Mouse (Mus musculus) embryo, embryonic 10 days (tissue): Measurements from ENCODE around the gene Fam234a.
"Not testable (repeated sequence)": the region's sequence is repeated elsewhere in the genome, so short reads cannot be mapped to it uniquely, and the experiment has no call there.

Experiments used
- DNase-seq: peaks from one replicate; pipeline ENCODE4 v3.0.0-alpha.2; 2015; ENCODE audit warnings: low spot score

Fam234a gene

GRCm38 (mm10) chr17:26234386-26234785 lies 9.7 kb downstream of the Fam234a start:
- no peak for DNase-seq

GRCm38 (mm10) chr17:26232863-26233262 lies 11.2 kb downstream of the Fam234a start:
- no peak for DNase-seq

DNA sequence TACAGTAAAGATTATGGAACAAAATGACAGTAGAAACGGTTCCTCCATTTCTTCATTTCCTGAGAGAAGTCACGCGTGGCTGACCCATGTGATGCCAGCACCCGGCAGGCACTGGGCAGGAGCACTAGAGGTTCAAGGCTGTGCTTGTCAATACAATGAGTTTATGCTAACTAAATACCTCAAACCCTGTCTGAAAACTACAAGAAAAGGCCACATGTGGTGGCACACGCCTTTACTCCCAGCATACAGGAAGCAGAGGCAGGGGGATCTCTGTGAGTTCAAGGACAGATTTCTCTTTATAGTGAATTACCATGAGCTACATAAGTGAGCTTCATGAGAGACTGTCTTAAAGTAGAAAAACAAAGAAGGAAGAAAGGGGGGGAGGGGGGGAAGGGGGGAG lies 12.9 kb downstream of the Fam234a start:
- DNase-seq: no peak

DNA sequence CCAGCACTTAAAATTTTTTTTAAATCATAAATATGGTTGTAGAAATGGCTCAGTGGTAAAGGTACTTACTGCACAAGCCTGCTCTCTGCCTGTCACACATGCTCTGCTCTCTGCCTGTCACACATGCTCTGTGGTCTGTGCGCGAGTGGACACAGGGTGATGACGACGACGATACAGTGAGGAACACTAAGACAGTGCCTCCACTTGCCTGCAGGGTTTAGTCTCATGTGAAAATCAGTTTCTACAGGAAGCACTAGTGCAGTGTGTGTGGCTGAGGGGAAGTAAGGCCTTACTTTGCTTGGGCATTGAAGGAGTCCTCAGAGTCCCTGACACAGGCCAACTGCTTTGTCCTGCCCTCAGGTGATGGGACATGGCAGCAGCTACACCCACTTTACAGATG lies 14.3 kb downstream of the Fam234a start:
- no peak for DNase-seq

GRCm38 (mm10) chr17:26225150-26225549 lies 18.9 kb downstream of the Fam234a start:
- no peak for DNase-seq

- no peak for DNase-seq
Measured at GRCm38 (mm10) chr17:26221508-26221907, 22.5 kb downstream of the Fam234a start.

- no peak for DNase-seq
Measured at GRCm38 (mm10) chr17:26212681-26213080, 31.4 kb downstream of the Fam234a start.

- DNase-seq: no peak
Measured at GRCm38 (mm10) chr17:26212241-26212640, 31.8 kb downstream of the Fam234a start.

GRCm38 (mm10) chr17:26207686-26208085 lies 36.4 kb downstream of the Fam234a start, which contains the start of gene Arhgdig:
TSS of gene Arhgdig (minus strand) at chr17:26207786.
- no peak for DNase-seq

GRCm38 (mm10) chr17:26206392-26206791 lies 37.6 kb downstream of the Fam234a start:
- no peak for DNase-seq

DNA sequence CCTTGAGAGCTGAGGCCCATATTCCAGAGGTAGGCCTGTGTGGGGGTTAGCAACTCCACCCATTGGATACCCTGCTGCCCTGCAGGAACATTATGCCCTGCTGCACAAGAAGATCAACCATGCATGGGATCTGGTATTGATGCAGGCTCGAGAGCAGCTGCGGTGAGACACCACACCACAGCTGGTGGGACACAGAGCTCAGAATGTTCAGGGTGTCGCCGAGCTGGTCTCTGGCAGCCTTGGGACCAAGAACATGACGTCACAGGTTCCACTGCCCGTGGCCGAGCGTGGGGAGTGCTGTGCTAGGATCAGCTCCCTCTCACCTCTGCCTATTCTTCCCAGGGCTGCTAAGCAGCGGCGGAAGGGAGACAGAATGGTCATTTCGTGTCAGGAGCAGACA lies 39.3 kb downstream of the Fam234a start:
- DNase-seq: no peak

- no peak for DNase-seq
Measured at GRCm38 (mm10) chr17:26203321-26203811, 40.7 kb downstream of the Fam234a start.

DNA sequence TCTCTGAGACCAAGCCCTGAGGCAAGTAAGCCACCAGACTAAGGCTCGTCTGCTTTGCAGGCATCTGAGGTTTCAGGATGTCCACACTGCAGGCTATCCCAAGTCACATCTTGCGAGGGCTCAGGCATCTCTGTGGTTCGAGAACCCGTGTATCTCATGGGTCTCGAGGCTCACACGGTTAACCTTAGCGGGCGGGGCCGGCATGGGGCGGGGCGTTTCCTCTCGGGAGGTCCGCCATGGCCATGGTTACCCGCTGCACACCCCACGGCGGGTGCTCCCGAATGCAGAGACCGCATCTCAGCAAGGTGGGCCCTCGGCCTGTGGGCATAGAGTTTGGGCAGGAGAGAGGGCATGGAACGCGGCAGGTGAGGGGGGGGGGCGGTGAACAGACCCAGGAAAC lies 41.3 kb downstream of the Fam234a start, which contains the start of gene Rgs11:
Gene Rgs11, plus strand, starts transcription at position 215 of the 400 bp plus-strand sequence.
- no peak for DNase-seq

- no peak for DNase-seq
Measured at GRCm38 (mm10) chr17:26201998-26202397, 42.0 kb downstream of the Fam234a start.

GRCm38 (mm10) chr17:26200831-26201705 lies 43.0 kb downstream of the Fam234a start:
- peak; percentile 22 for DNase-seq

GRCm38 (mm10) chr17:26198892-26199291 lies 45.1 kb downstream of the Fam234a start, which contains the start of gene Pdia2:
TSS of gene Pdia2 (minus strand) at chr17:26199087.
- DNase-seq: no peak

DNA sequence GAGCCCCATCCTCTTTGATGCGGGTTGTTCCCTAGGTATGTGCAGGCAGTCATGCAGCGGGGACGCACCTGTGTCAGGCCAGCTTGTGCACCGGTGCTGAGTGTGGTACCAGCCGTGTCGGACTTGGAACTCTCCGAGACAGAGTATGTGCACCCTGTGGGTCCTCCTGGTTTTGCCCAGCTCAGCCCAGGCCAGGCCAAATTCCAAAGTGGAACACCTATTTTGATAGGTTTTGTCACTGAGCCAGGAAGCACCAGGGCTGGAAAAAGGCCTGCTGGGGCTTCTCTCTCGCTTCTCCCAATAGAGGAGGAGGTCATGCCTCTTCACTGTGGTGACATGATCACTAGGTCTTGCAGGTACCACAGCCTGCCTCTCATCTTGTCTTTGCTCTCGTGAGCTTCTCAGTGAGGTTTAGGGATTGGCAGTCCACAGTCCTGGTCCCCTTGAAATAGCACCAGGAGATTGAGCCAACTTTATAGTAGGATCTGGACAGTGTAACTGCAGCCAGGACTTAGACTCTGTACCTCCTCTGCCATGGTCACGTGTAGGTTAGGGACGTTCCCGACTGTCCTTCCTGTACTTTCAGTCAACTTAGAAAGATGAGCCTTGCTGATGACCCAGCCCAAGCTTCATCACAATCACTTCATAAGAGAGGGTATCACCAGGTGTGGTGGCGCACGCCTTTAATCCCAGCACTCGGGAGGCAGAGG lies 51.4 kb downstream of the Fam234a start:
- no peak for DNase-seq

DNA sequence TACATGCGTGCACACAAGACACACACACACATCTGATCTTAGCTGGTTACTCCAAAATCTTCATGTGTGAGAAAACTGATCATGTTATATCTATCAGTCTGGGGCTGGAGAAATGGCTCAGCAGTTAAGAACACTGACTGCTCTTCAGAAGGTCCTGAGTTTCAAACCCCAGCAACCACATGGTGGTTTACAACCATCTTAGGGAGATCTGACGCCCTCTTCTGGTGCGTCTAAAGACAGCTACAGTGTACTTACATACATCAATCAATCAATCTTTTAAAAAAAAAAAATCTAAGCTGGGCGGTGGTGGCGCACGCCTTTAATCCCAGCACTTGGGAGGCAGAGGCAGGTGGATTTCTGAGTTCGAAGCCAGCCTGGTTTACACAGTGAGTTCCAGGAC lies 52.6 kb downstream of the Fam234a start:
- not testable (repeated sequence) for DNase-seq

DNA sequence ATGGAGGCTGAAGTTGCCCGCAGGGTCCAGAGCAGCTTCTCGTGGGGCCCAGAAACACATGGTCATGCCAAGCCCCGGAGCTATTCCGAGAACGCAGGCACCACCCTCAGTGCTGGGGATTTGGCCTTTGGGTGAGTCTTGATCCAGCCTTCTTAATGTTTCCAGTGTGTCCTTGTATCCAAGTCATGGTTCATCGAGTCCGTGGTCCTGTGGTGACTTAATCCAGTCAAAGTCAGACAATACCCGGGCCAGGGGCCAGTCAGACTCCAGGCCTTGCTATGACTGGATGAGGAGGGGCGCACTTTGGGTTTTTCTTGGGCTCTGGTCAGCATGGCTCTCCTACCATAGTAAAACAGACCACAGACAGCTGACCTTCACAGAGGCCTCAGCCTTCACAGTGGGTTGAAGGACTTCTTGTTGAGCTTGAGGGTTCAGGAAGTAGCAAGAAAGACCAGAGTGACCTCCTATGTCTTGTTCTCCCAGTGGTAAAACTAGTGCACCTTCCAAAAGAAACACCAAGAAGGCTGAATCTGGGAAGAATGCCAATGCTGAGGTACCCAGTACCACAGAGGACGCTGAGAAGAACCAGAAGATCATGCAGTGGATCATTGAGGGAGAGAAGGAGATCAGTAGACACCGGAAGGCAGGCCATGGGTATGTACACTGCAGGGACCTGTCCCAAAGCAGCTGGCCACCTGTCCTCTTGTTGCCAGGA lies 55.8 kb downstream of the Fam234a start:
- no peak for DNase-seq

- DNase-seq: no peak
Measured at GRCm38 (mm10) chr17:26187592-26187991, 56.5 kb downstream of the Fam234a start.

DNA sequence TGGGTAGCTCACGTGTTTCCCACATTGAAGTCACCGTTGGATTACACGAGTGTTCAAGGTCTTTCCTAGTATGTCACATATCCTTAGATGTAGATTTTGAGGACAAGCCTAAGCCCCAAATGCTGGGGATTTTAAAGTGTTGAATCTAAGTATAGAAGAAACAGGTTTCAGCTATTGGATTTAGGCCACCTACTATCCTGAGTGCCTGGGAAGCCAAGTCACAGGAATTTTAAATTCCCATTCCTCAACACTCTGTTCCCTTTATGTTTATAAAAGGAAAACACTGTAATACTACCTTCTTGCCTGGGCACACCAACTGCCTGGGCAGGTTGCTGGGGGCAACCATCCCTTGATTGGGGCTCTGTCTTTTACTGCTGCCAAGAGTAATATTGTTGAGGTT lies 62.9 kb downstream of the Fam234a start:
- no peak for DNase-seq

DNA sequence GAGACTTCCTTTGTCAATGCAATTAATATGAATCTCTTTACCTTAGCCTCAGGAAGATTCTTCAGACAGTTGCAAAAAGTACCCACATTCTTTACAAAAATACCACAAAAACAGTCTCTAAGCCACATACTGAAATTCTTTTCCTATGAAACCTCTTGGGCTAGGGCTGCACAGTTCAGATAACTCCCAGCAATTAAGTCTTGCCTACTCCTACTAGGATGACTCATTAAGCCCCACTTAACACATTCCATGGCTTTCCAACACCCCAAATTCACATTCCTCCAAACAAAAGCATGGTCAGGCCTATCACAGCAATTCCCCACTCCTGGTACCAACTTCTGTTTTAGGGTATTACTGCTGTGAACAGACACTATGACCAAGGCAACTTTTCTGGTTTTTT lies 65.4 kb downstream of the Fam234a start:
- DNase-seq: no peak
